Mouse (Mus musculus): ENCODE data around the gene Itgam. TPM values are rescaled to one million over a fixed set of nuclear protein-coding genes. Genes with fewer than 3 reads are reported as not detected.
"Not testable (repeated sequence)": the region's sequence is repeated elsewhere in the genome, so short reads cannot be mapped to it uniquely, and the experiment has no call there.

Itgam gene
- polyA plus RNA-seq, 1 experiment from 2014 or later, result 0.97 TPM

- Histone ChIP-seq H3K9me3 (replicated peaks) (no peaks in the 10 kb centered on the region), H3K9ac (no peak overlapping the region), H3K4me1 (no peaks in the 10 kb centered on the region), H3K27ac (no peak overlapping the region), H3K36me3 (no peaks in the 10 kb centered on the region), H3K4me3 (no peak overlapping the region), H3K4me2 (replicated peaks) (no peak overlapping the region), H3K27me3 (no peaks in the 10 kb centered on the region)
- no peak for ATAC-seq (ENCODE audit: low FRiP score)
- WGBS, result 75% methylated on average over 10 of the region's 10 CpGs
These were observed 92.5 kb downstream of the Itgam start for GRCm38 (mm10) chr7:128154924-128155323.

GRCm38 (mm10) chr7:128158688-128159354 lies 96.4 kb downstream of the Itgam start:
- not testable (repeated sequence) for H3K27me3 ChIP-seq; H3K4me1 ChIP-seq; H3K9ac ChIP-seq; H3K27ac ChIP-seq; H3K36me3 ChIP-seq; ATAC-seq (ENCODE audit: low FRiP score); H3K4me3 ChIP-seq; H3K9me3 ChIP-seq (replicated peaks); H3K4me2 ChIP-seq (replicated peaks)
- WGBS, result 83% methylated on average over 8 of the region's 8 CpGs

GRCm38 (mm10) chr7:128164001-128164400 lies 101.6 kb downstream of the Itgam start:
- no peak for ATAC-seq (ENCODE audit: low FRiP score)
- Histone ChIP-seq H3K27ac (no peak overlapping the region), H3K4me2 (replicated peaks) (no peak overlapping the region), H3K36me3 (no peaks in the 10 kb centered on the region), H3K9me3 (replicated peaks) (no peaks in the 10 kb centered on the region), H3K4me1 (no peaks in the 10 kb centered on the region), H3K9ac (no peak overlapping the region), H3K4me3 (no peak overlapping the region), H3K27me3 (no peaks in the 10 kb centered on the region)
- WGBS, result 94% methylated on average over 4 of the region's 4 CpGs

- 92% methylated on average over 7 of the region's 7 CpGs for WGBS
- Histone ChIP-seq H3K27ac (no peak overlapping the region), H3K9ac (no peak overlapping the region), H3K9me3 (replicated peaks) (no peaks in the 10 kb centered on the region), H3K4me3 (no peak overlapping the region), H3K36me3 (no peaks in the 10 kb centered on the region), H3K27me3 (no peaks in the 10 kb centered on the region), H3K4me2 (replicated peaks) (no peak overlapping the region), H3K4me1 (no peaks in the 10 kb centered on the region)
- no peak for ATAC-seq (ENCODE audit: low FRiP score)
These were observed 104.0 kb downstream of the Itgam start for GRCm38 (mm10) chr7:128166391-128166790.

Other genes with a start within 250 kb of the Itgam start
- 28.1 and 32.1 TPM in 2 replicates for gene Stx4a, start 238.3 kb upstream of the Itgam start, polyA plus RNA-seq (2016; fragmentation: Nextera tagmentation; extraction: Ambion mirVana)
- gene Stx1b, start 238.1 kb upstream of the Itgam start, polyA plus RNA-seq (2016; fragmentation: Nextera tagmentation; extraction: Ambion mirVana), result 20.0 and 20.5 TPM in 2 replicates
- gene Zfp646, start 186.4 kb upstream of the Itgam start, polyA plus RNA-seq (2016; fragmentation: Nextera tagmentation; extraction: Ambion mirVana), result 19.7 and 20.9 TPM in 2 replicates
- 37.4 and 37.5 TPM in 2 replicates for gene Zfp668, start 185.8 kb upstream of the Itgam start, polyA plus RNA-seq (2016; fragmentation: Nextera tagmentation; extraction: Ambion mirVana)
- gene Prss53, start 171.7 kb upstream of the Itgam start, polyA plus RNA-seq (2016; fragmentation: Nextera tagmentation; extraction: Ambion mirVana), result 0.77 and 0.98 TPM in 2 replicates
- not detected in 2 replicates for gene Gm21974, start 167.2 kb upstream of the Itgam start, polyA plus RNA-seq (2016; fragmentation: Nextera tagmentation; extraction: Ambion mirVana)
- gene Vkorc1, start 167.0 kb upstream of the Itgam start, polyA plus RNA-seq (2016; fragmentation: Nextera tagmentation; extraction: Ambion mirVana), result 64.2 and 66.7 TPM in 2 replicates
- gene Bckdk, start 158.6 kb upstream of the Itgam start, polyA plus RNA-seq (2016; fragmentation: Nextera tagmentation; extraction: Ambion mirVana), result 74.4 and 75.1 TPM in 2 replicates
- gene Kat8, start 150.1 kb upstream of the Itgam start, polyA plus RNA-seq (2016; fragmentation: Nextera tagmentation; extraction: Ambion mirVana), result 49.6 and 50.9 TPM in 2 replicates
- 4.2 and 7.3 TPM in 2 replicates for gene Prss8, start 132.5 kb upstream of the Itgam start, polyA plus RNA-seq (2016; fragmentation: Nextera tagmentation; extraction: Ambion mirVana)
- gene Prss36, start 115.9 kb upstream of the Itgam start, polyA plus RNA-seq (2016; fragmentation: Nextera tagmentation; extraction: Ambion mirVana), result 10.4 and 12.0 TPM in 2 replicates
- gene Fus, start 95.2 kb upstream of the Itgam start, polyA plus RNA-seq (2016; fragmentation: Nextera tagmentation; extraction: Ambion mirVana), result 502 and 538 TPM in 2 replicates
- 6.4 and 9.4 TPM in 2 replicates for gene Pycard, start 68.8 kb upstream of the Itgam start, polyA plus RNA-seq (2016; fragmentation: Nextera tagmentation; extraction: Ambion mirVana)
- 0.15 and 0.59 TPM in 2 replicates for gene Trim72, start 58.7 kb upstream of the Itgam start, polyA plus RNA-seq (2016; fragmentation: Nextera tagmentation; extraction: Ambion mirVana)
- not detected in 2 replicates for gene Gm49368, start within 50 bp of the Itgam start, polyA plus RNA-seq (2016; fragmentation: Nextera tagmentation; extraction: Ambion mirVana)
- 0.08 TPM in 1 of 2 replicates, not detected in the other for gene Itgax, start 66.9 kb downstream of the Itgam start, polyA plus RNA-seq (2016; fragmentation: Nextera tagmentation; extraction: Ambion mirVana)
- not detected in 2 replicates for gene Itgad, start 91.7 kb downstream of the Itgam start, polyA plus RNA-seq (2016; fragmentation: Nextera tagmentation; extraction: Ambion mirVana)
- 1.3 and 4.1 TPM in 2 replicates for gene Cox6a2, start 143.7 kb downstream of the Itgam start, polyA plus RNA-seq (2016; fragmentation: Nextera tagmentation; extraction: Ambion mirVana)
- 16.4 and 17.4 TPM in 2 replicates for gene Armc5, start 174.7 kb downstream of the Itgam start, polyA plus RNA-seq (2016; fragmentation: Nextera tagmentation; extraction: Ambion mirVana)
- gene 9130023H24Rik, start 175.4 kb downstream of the Itgam start, polyA plus RNA-seq (2016; fragmentation: Nextera tagmentation; extraction: Ambion mirVana), result 13.8 and 14.1 TPM in 2 replicates
- gene Tgfb1i1, start 184.2 kb downstream of the Itgam start, polyA plus RNA-seq (2016; fragmentation: Nextera tagmentation; extraction: Ambion mirVana), result 50.9 and 63.1 TPM in 2 replicates
- not detected in 2 replicates for gene Slc5a2, start 203.0 kb downstream of the Itgam start, polyA plus RNA-seq (2016; fragmentation: Nextera tagmentation; extraction: Ambion mirVana)
- gene BC017158, start 235.5 kb downstream of the Itgam start, polyA plus RNA-seq (2016; fragmentation: Nextera tagmentation; extraction: Ambion mirVana), result 21.7 and 27.4 TPM in 2 replicates